Mouse (Mus musculus): ENCODE results near the gene Mtfr1l. TPM values are rescaled to one million over a fixed set of nuclear protein-coding genes. Genes with fewer than 3 reads are reported as not detected.
"Not testable (repeated sequence)": the region's sequence is repeated elsewhere in the genome, so short reads cannot be mapped to it uniquely, and the experiment has no call there.

The Mtfr1l gene
- polyA plus RNA-seq, 1 experiment from 2014 or later = 119 TPM

DNA sequence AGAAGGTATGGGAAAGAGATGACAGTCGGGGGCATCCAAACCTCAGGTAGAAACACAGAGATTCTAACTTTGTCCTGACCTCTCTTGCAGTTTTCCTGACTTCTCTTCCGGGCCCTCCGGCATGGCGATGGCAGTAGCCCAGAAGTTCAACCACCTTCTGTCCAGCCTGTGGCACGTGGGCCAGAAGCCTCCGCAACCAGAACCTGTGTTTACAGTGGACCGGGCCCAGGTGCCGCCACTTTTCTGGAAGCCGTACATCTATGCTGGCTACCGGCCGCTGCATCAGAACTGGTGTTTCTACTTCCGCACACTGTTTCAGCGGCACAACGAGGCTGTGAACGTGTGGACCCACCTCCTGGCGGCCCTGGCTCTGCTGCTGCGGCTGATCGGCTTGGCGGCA is 28.5 kb downstream of the Mtfr1l start:
- no peaks in the 10 kb centered on the region for H3K4me1 ChIP-seq (ENCODE audit: control insufficient read depth, insufficient read depth, low read length)
- no peak for ATAC-seq (ENCODE audit: insufficient number of reproducible peaks, insufficient read depth, low FRiP score, low read depth)
- 81% methylated on average over 19 of the region's 19 CpGs for WGBS
- H3K4me3 ChIP-seq (ENCODE audit: low read depth, low read length) = no peak overlapping the region
- no peak overlapping the region for H3K4me2 ChIP-seq (replicated peaks; ENCODE audit: low read depth, low read length)
- no peaks in the 10 kb centered on the region for H3K9me3 ChIP-seq (ENCODE audit: control insufficient read depth, low read depth, low read length)
- no peak overlapping the region for H3K27ac ChIP-seq (ENCODE audit: low read length)
- H3K27me3 ChIP-seq (ENCODE audit: control insufficient read depth, insufficient read depth, low read length) = no peaks in the 10 kb centered on the region
- no peaks in the 10 kb centered on the region for H3K36me3 ChIP-seq (ENCODE audit: control insufficient read depth, insufficient read depth, low read length)
- H3K9ac ChIP-seq (replicated peaks; ENCODE audit: low read depth, low read length) = no peak overlapping the region

DNA sequence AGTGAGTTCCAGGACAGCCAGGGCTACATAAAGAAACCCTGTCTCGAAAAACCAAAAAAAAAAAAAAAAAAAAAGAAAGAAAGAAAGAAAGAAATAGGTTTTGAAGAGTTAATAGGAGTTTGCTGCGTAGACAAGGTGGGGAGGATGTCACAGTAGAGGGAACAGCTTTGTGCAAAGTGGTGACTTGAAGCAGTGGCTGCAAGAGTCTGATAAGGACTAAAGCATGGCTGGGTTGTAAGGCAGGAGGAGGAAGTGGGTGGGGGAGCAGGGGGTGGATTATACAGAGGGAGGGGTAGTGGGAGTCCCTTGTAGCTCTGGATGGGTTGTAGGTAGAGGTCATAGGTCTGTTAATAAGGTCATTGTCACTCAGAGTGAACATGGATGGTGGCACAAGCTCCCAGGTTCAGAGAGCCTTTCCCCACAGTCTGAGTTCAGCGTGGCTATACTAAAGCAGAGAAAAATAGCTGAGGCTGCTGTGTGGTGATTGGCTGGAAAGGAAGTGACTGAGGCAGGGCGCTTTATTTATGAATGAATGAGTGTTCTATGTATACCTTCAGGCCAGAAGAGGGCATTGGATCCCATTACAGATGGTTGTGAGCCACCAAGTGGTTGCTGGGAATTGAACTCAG is 29.1 kb downstream of the Mtfr1l start:
- Histone ChIP-seq H3K9me3 (ENCODE audit: control insufficient read depth, low read depth, low read length) (no peaks in the 10 kb centered on the region), H3K4me2 (replicated peaks; ENCODE audit: low read depth, low read length) (no peak overlapping the region), H3K27ac (ENCODE audit: low read length) (no peak overlapping the region), H3K36me3 (ENCODE audit: control insufficient read depth, insufficient read depth, low read length) (no peaks in the 10 kb centered on the region), H3K4me1 (ENCODE audit: control insufficient read depth, insufficient read depth, low read length) (no peaks in the 10 kb centered on the region), H3K9ac (replicated peaks; ENCODE audit: low read depth, low read length) (no peak overlapping the region), H3K27me3 (ENCODE audit: control insufficient read depth, insufficient read depth, low read length) (no peaks in the 10 kb centered on the region), H3K4me3 (ENCODE audit: low read depth, low read length) (no peak overlapping the region)
- no peak for ATAC-seq (ENCODE audit: insufficient number of reproducible peaks, insufficient read depth, low FRiP score, low read depth)
- 83% methylated on average over 3 of the region's 4 CpGs for WGBS

DNA sequence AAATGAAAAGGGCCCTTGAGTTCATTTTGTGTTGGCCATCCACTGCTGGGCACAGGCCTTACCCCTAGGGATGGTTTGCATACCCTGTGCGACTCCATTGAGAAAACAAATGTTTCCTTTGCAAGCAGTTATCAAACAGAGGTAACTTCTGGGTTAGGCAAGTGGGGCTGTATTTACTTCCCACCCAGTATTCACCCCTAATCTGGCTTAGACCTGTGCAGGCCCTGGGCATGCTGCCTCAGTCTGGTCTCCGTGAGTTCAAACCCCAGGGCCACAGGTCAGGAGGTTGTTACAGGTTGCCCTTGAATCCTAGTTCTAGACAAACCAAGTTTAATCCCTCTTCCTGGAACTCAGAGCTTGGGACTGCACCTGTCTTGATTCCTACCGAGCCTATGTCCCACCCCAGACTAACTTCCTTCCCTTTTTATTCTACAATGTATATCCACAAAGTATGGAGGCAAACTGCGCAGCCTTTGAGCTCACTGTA is 29.8 kb downstream of the Mtfr1l start:
- Histone ChIP-seq H3K4me3 (ENCODE audit: low read depth, low read length) (no peak overlapping the region), H3K9ac (replicated peaks; ENCODE audit: low read depth, low read length) (no peak overlapping the region)

DNA sequence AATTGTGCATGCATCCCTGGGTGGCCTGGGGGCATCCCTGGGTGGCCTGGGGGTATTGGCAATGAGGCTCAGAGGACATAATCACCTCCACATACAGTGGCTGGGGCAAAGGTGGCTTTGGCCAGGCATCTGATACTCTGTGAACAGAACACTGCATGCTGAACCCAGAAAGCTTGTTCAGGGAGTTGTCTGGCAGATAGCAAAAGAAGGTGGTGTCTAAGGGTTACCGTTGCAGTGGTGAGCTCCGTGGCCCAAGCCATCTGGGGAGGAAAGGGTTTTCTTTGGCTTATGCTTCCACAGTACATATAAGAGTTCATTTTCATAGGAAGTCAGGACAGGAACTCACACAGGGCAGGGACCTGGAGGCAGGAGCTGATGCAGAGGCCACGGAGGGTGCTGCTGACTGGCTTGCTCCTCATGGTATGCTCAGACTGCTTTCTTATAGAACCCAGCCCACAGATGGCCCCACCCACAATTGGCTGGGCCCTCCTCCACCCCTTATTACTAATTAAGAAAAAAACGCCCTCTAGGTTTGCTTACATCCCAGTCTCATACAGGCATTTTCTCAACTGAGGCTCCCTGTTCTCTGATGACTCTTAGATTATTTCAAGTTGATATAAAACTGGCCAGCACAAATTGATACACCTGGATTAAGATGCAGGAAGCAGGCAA is 31.4 kb downstream of the Mtfr1l start:
- WGBS = 79% methylated on average over 4 of the region's 4 CpGs
- no peaks in the 10 kb centered on the region for H3K4me1 ChIP-seq (ENCODE audit: control insufficient read depth, insufficient read depth, low read length)
- ATAC-seq (ENCODE audit: insufficient number of reproducible peaks, insufficient read depth, low FRiP score, low read depth) = no peak
- H3K9ac ChIP-seq (replicated peaks; ENCODE audit: low read depth, low read length) = no peak overlapping the region
- H3K36me3 ChIP-seq (ENCODE audit: control insufficient read depth, insufficient read depth, low read length) = no peaks in the 10 kb centered on the region
- no peaks in the 10 kb centered on the region for H3K9me3 ChIP-seq (ENCODE audit: control insufficient read depth, low read depth, low read length)
- no peak overlapping the region for H3K4me3 ChIP-seq (ENCODE audit: low read depth, low read length)
- no peak overlapping the region for H3K4me2 ChIP-seq (replicated peaks; ENCODE audit: low read depth, low read length)
- no peaks in the 10 kb centered on the region for H3K27me3 ChIP-seq (ENCODE audit: control insufficient read depth, insufficient read depth, low read length)
- H3K27ac ChIP-seq (ENCODE audit: low read length) = no peak overlapping the region

More for the DNA sequence above, 29.8 kb downstream of the Mtfr1l start:
- ATAC-seq (ENCODE audit: insufficient number of reproducible peaks, insufficient read depth, low FRiP score, low read depth) = no peak
- Histone ChIP-seq H3K9me3 (ENCODE audit: control insufficient read depth, low read depth, low read length) (no peaks in the 10 kb centered on the region), H3K27me3 (ENCODE audit: control insufficient read depth, insufficient read depth, low read length) (no peaks in the 10 kb centered on the region), H3K36me3 (ENCODE audit: control insufficient read depth, insufficient read depth, low read length) (no peaks in the 10 kb centered on the region), H3K4me2 (replicated peaks; ENCODE audit: low read depth, low read length) (no peak overlapping the region), H3K27ac (ENCODE audit: low read length) (no peak overlapping the region), H3K4me1 (ENCODE audit: control insufficient read depth, insufficient read depth, low read length) (no peaks in the 10 kb centered on the region)
- 84% methylated on average over 4 of the region's 4 CpGs for WGBS

DNA sequence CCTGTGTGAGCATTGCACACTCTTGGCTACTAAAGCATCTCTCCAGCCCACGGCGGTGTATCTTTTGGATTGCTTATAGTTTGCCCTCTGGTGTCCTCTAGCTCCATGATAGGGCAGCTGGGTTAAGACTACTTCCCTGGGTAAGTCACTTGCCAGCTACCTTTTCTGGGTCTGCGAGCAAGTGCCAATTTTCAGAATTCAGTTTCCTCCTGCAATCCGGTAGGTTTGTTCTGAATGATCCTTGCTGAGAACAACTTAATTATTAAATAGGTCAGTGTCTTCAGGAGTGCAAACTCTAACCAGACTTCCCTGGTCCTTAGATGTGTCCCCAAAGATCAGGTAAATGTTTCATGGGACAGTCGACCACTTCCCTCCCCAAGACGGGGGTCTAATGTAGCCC is 34.1 kb downstream of the Mtfr1l start:
- WGBS = 90% methylated on average over 6 of the region's 6 CpGs
- H3K27me3 ChIP-seq (ENCODE audit: control insufficient read depth, insufficient read depth, low read length) = no peaks in the 10 kb centered on the region
- no peak overlapping the region for H3K4me2 ChIP-seq (replicated peaks; ENCODE audit: low read depth, low read length)
- H3K9me3 ChIP-seq (ENCODE audit: control insufficient read depth, low read depth, low read length) = no peaks in the 10 kb centered on the region
- no peak overlapping the region for H3K9ac ChIP-seq (replicated peaks; ENCODE audit: low read depth, low read length)
- H3K27ac ChIP-seq (ENCODE audit: low read length) = no peak overlapping the region
- H3K4me1 ChIP-seq (ENCODE audit: control insufficient read depth, insufficient read depth, low read length) = peaks cover 14% of the 10 kb centered on the region; the same call in 1 of the 2 replicates
- no peak overlapping the region for H3K4me3 ChIP-seq (ENCODE audit: low read depth, low read length)
- no peaks in the 10 kb centered on the region for H3K36me3 ChIP-seq (ENCODE audit: control insufficient read depth, insufficient read depth, low read length)
- ATAC-seq (ENCODE audit: insufficient number of reproducible peaks, insufficient read depth, low FRiP score, low read depth) = no peak

DNA sequence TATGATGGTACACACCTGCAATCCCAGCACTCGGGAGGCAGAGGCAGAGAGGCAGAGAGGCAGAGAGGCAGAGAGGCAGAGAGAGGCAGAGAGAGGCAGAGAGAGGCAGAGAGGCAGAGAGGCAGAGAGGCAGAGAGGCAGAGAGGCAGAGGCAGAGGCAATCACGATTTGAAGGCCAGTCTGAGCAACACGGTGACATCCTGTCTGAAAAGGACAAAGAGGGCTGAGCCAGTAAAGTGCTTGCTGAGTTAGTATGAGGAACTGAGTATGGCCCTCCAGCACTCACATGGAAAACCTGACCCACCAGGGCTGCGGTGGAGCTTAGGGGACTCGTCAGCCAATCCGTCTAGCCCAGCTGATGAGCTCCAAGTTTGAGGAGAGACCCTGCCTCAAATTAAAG is 36.2 kb downstream of the Mtfr1l start:
- ATAC-seq (ENCODE audit: insufficient number of reproducible peaks, insufficient read depth, low FRiP score, low read depth); H3K4me2 ChIP-seq (replicated peaks; ENCODE audit: low read depth, low read length); H3K9me3 ChIP-seq (ENCODE audit: control insufficient read depth, low read depth, low read length); H3K36me3 ChIP-seq (ENCODE audit: control insufficient read depth, insufficient read depth, low read length); H3K27ac ChIP-seq (ENCODE audit: low read length); H3K4me3 ChIP-seq (ENCODE audit: low read depth, low read length); H3K27me3 ChIP-seq (ENCODE audit: control insufficient read depth, insufficient read depth, low read length); H3K9ac ChIP-seq (replicated peaks; ENCODE audit: low read depth, low read length): not testable (repeated sequence)
- peaks cover 14% of the 10 kb centered on the region; the same call in 1 of the 2 replicates for H3K4me1 ChIP-seq (ENCODE audit: control insufficient read depth, insufficient read depth, low read length)
- 86% methylated on average over 6 of the region's 6 CpGs for WGBS

DNA sequence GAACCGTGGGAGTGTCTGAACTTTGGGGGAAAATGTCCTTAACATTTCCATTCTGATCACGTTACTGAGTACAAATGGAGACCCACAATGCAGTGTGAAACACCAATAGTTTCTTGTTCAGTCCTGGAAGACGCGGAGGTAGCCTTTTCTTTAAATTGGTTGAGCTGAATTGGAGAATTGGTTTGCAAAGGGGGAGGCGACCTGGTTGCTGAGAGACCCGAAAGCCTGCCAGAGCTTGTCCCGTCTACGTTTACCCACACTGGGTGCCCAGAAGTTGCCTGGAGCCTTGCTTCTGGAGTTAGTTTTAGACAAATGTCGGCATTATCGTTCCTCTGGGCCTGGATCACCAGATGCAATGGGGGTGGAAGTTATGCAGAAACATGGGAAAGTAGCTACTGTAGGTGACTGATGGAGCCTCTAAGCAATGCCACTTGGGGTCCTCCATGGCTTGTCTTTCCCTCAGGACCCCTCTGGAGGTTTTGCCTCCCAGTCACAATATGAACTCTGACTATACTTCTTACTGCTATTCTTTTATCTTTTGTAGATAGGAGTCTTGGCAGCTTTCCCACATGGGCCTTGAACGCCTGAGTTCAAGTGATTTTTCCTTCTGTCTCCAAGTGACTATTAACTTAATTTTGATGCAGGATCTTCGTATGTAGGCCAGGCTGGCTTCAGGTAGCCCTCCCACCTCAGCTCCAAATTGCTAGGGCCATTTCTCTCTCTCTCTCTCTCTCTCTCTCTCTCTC is 37.0 kb downstream of the Mtfr1l start:
- WGBS = 73% methylated on average over 12 of the region's 12 CpGs
- Histone ChIP-seq H3K36me3 (ENCODE audit: control insufficient read depth, insufficient read depth, low read length) (no peaks in the 10 kb centered on the region), H3K4me2 (replicated peaks; ENCODE audit: low read depth, low read length) (0 out of 2 replicates have a peak overlapping the region, but pooled peaks have one; percentile 95), H3K4me1 (ENCODE audit: control insufficient read depth, insufficient read depth, low read length) (peaks cover 14% of the 10 kb centered on the region; the same call in 1 of the 2 replicates), H3K27me3 (ENCODE audit: control insufficient read depth, insufficient read depth, low read length) (no peaks in the 10 kb centered on the region), H3K9me3 (ENCODE audit: control insufficient read depth, low read depth, low read length) (no peaks in the 10 kb centered on the region), H3K4me3 (ENCODE audit: low read depth, low read length) (no peak overlapping the region), H3K27ac (ENCODE audit: low read length) (no peak overlapping the region), H3K9ac (replicated peaks; ENCODE audit: low read depth, low read length) (no peak overlapping the region)
- no peak for ATAC-seq (ENCODE audit: insufficient number of reproducible peaks, insufficient read depth, low FRiP score, low read depth)

DNA sequence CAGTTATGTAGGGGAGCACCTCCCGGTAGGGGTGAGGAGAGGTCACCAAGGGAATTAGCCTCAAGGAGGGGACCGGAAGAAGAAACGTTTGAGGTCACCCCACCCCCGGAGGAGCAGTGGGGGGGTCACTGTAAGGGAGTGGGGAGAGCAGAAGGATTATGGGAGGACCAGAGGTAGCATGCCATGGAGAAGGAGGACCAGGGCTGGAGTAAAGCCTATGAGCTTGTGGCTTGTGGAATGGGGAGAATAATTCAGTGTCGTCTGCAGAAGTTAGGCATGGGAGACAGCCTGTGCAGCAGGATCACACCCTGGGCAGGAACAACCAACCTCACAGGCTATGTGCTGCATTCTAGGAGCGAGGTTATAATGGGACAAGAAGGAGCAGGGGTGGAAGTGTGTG is 38.0 kb downstream of the Mtfr1l start:
- Histone ChIP-seq H3K27me3 (ENCODE audit: control insufficient read depth, insufficient read depth, low read length) (no peaks in the 10 kb centered on the region), H3K4me1 (ENCODE audit: control insufficient read depth, insufficient read depth, low read length) (peaks cover 14% of the 10 kb centered on the region; the same call in 1 of the 2 replicates), H3K4me2 (replicated peaks; ENCODE audit: low read depth, low read length) (peak overlapping the region; percentile 95), H3K9ac (replicated peaks; ENCODE audit: low read depth, low read length) (peak overlapping the region; percentile 29; the same call in 1 of the 2 replicates), H3K9me3 (ENCODE audit: control insufficient read depth, low read depth, low read length) (no peaks in the 10 kb centered on the region), H3K27ac (ENCODE audit: low read length) (no peak overlapping the region), H3K36me3 (ENCODE audit: control insufficient read depth, insufficient read depth, low read length) (no peaks in the 10 kb centered on the region), H3K4me3 (ENCODE audit: low read depth, low read length) (peak overlapping the region; percentile 52)
- WGBS = 10% methylated on average over 6 of the region's 6 CpGs
- peak; percentile 28; the same call in 1 of the 2 replicates for ATAC-seq (ENCODE audit: insufficient number of reproducible peaks, insufficient read depth, low FRiP score, low read depth)

All from stomach, embryonic 14.5 days (tissue).